Mouse (Mus musculus): Measurements from ENCODE around the gene Sacm1l. TPM values are rescaled to one million over a fixed set of nuclear protein-coding genes. Genes with fewer than 3 reads are reported as not detected.

Gene Sacm1l
- polyA plus RNA-seq, 1 experiment from 2014 or later: 57.4 TPM

GRCm38 (mm10) chr9:123528087-123528925 is 1.3 kb upstream of the Sacm1l start:
- ATAC-seq (ENCODE audit: low FRiP score): no peak
- Histone ChIP-seq H3K9me3 (replicated peaks) (no peaks in the 10 kb centered on the region), H3K4me3 (replicated peaks) (peak overlapping the region; percentile 95), H3K4me1 (peaks cover 37% of the 10 kb centered on the region), H3K27ac (replicated peaks) (peak overlapping the region; percentile 90), H3K36me3 (no peaks in the 10 kb centered on the region), H3K9ac (replicated peaks) (peak overlapping the region; percentile 56), H3K27me3 (replicated peaks) (no peaks in the 10 kb centered on the region), H3K4me2 (peak overlapping the region; percentile 62)
- 16% methylated on average over 6 of the region's 6 CpGs for WGBS

- H3K9me3 ChIP-seq (replicated peaks): no peaks in the 10 kb centered on the region
- no peaks in the 10 kb centered on the region for H3K36me3 ChIP-seq
- peak overlapping the region; percentile 56 for H3K9ac ChIP-seq (replicated peaks)
- WGBS: 2% methylated on average over 17 of the region's 17 CpGs
- H3K4me1 ChIP-seq: peaks cover 37% of the 10 kb centered on the region
- H3K27ac ChIP-seq (replicated peaks): peak overlapping the region; percentile 90
- ATAC-seq (ENCODE audit: low FRiP score): peak; percentile 56
- peak overlapping the region; percentile 62 for H3K4me2 ChIP-seq
- peak overlapping the region; percentile 95 for H3K4me3 ChIP-seq (replicated peaks)
- no peaks in the 10 kb centered on the region for H3K27me3 ChIP-seq (replicated peaks)
Measured at GRCm38 (mm10) chr9:123528926-123529295, 648 bp upstream of the Sacm1l start.

GRCm38 (mm10) chr9:123530158-123530475 is 558 bp downstream of the Sacm1l start:
- H3K27ac ChIP-seq (replicated peaks): peak overlapping the region; percentile 90
- no peaks in the 10 kb centered on the region for H3K27me3 ChIP-seq (replicated peaks)
- WGBS: under 1% methylated on average over 13 of the region's 13 CpGs
- no peaks in the 10 kb centered on the region for H3K36me3 ChIP-seq
- H3K9ac ChIP-seq (replicated peaks): peak overlapping the region; percentile 90
- ATAC-seq (ENCODE audit: low FRiP score): no peak; the same call in 1 of the 2 replicates
- H3K4me1 ChIP-seq: peaks cover 34% of the 10 kb centered on the region
- peak overlapping the region; percentile 68 for H3K4me2 ChIP-seq
- H3K4me3 ChIP-seq (replicated peaks): peak overlapping the region; percentile 95
- H3K9me3 ChIP-seq (replicated peaks): no peaks in the 10 kb centered on the region

- Histone ChIP-seq H3K27me3 (replicated peaks) (no peaks in the 10 kb centered on the region), H3K4me1 (peaks cover 34% of the 10 kb centered on the region), H3K9me3 (replicated peaks) (no peaks in the 10 kb centered on the region), H3K27ac (replicated peaks) (peak overlapping the region; percentile 90), H3K36me3 (no peaks in the 10 kb centered on the region), H3K4me3 (replicated peaks) (peak overlapping the region; percentile 95), H3K4me2 (peak overlapping the region; percentile 68), H3K9ac (replicated peaks) (peak overlapping the region; percentile 90)
- ATAC-seq (ENCODE audit: low FRiP score): no peak
- WGBS: 38% methylated on average over 11 of the region's 11 CpGs
Measured at GRCm38 (mm10) chr9:123530566-123531130, 1.1 kb downstream of the Sacm1l start.

GRCm38 (mm10) chr9:123531234-123531633 is 1.7 kb downstream of the Sacm1l start:
- ATAC-seq (ENCODE audit: low FRiP score): no peak
- peak overlapping the region; percentile 95 for H3K4me3 ChIP-seq (replicated peaks)
- H3K36me3 ChIP-seq: no peaks in the 10 kb centered on the region
- H3K27me3 ChIP-seq (replicated peaks): no peaks in the 10 kb centered on the region
- H3K27ac ChIP-seq (replicated peaks): no peak overlapping the region
- H3K9me3 ChIP-seq (replicated peaks): no peaks in the 10 kb centered on the region
- peaks cover 34% of the 10 kb centered on the region for H3K4me1 ChIP-seq
- peak overlapping the region; percentile 68 for H3K4me2 ChIP-seq
- H3K9ac ChIP-seq (replicated peaks): 0 out of 2 replicates have a peak overlapping the region, but pooled peaks have one; percentile 90

GRCm38 (mm10) chr9:123536613-123537012 is 7.1 kb downstream of the Sacm1l start:
- 94% methylated on average over 2 of the region's 2 CpGs for WGBS
- H3K4me1 ChIP-seq: peaks cover 26% of the 10 kb centered on the region
- no peak for ATAC-seq (ENCODE audit: low FRiP score)
- H3K4me2 ChIP-seq: no peak overlapping the region
- H3K27ac ChIP-seq (replicated peaks): no peak overlapping the region
- H3K9me3 ChIP-seq (replicated peaks): no peaks in the 10 kb centered on the region
- H3K36me3 ChIP-seq: no peaks in the 10 kb centered on the region
- no peak overlapping the region for H3K4me3 ChIP-seq (replicated peaks)
- H3K27me3 ChIP-seq (replicated peaks): no peaks in the 10 kb centered on the region
- H3K9ac ChIP-seq (replicated peaks): no peak overlapping the region

- no peaks in the 10 kb centered on the region for H3K9me3 ChIP-seq (replicated peaks)
- no peaks in the 10 kb centered on the region for H3K27me3 ChIP-seq (replicated peaks)
- no peak overlapping the region for H3K4me3 ChIP-seq (replicated peaks)
- WGBS: 76% methylated on average over 4 of the region's 4 CpGs
- H3K4me1 ChIP-seq: peaks cover 17% of the 10 kb centered on the region; the same call in 1 of the 2 replicates
- no peak overlapping the region for H3K27ac ChIP-seq (replicated peaks)
- H3K9ac ChIP-seq (replicated peaks): no peak overlapping the region
- peaks cover 3% of the 10 kb centered on the region; the same call in 1 of the 2 replicates for H3K36me3 ChIP-seq
- no peak for ATAC-seq (ENCODE audit: low FRiP score)
- H3K4me2 ChIP-seq: no peak overlapping the region
Measured at GRCm38 (mm10) chr9:123538189-123538588, 8.6 kb downstream of the Sacm1l start.

GRCm38 (mm10) chr9:123539093-123539492 is 9.5 kb downstream of the Sacm1l start:
- no peak for ATAC-seq (ENCODE audit: low FRiP score)
- peaks cover 11% of the 10 kb centered on the region for H3K36me3 ChIP-seq
- H3K9me3 ChIP-seq (replicated peaks): no peaks in the 10 kb centered on the region
- peaks cover 17% of the 10 kb centered on the region; the same call in 1 of the 2 replicates for H3K4me1 ChIP-seq
- no peak overlapping the region for H3K4me3 ChIP-seq (replicated peaks)
- H3K9ac ChIP-seq (replicated peaks): no peak overlapping the region
- no peak overlapping the region for H3K4me2 ChIP-seq
- H3K27ac ChIP-seq (replicated peaks): no peak overlapping the region
- 54% methylated on average over 1 of the region's 1 CpGs for WGBS
- H3K27me3 ChIP-seq (replicated peaks): no peaks in the 10 kb centered on the region

GRCm38 (mm10) chr9:123539823-123540222 is 10.3 kb downstream of the Sacm1l start:
- Histone ChIP-seq H3K4me1 (peaks cover 17% of the 10 kb centered on the region; the same call in 1 of the 2 replicates), H3K27ac (replicated peaks) (no peak overlapping the region), H3K27me3 (replicated peaks) (no peaks in the 10 kb centered on the region), H3K9me3 (replicated peaks) (no peaks in the 10 kb centered on the region), H3K4me3 (replicated peaks) (no peak overlapping the region), H3K9ac (replicated peaks) (no peak overlapping the region), H3K4me2 (no peak overlapping the region), H3K36me3 (peaks cover 11% of the 10 kb centered on the region)
- ATAC-seq (ENCODE audit: low FRiP score): no peak
- WGBS: 87% methylated on average over 2 of the region's 2 CpGs

- Histone ChIP-seq H3K4me3 (replicated peaks) (no peak overlapping the region), H3K36me3 (peaks cover 72% of the 10 kb centered on the region), H3K9me3 (replicated peaks) (no peaks in the 10 kb centered on the region), H3K4me1 (no peaks in the 10 kb centered on the region), H3K9ac (replicated peaks) (no peak overlapping the region), H3K27me3 (replicated peaks) (no peaks in the 10 kb centered on the region), H3K4me2 (no peak overlapping the region), H3K27ac (replicated peaks) (no peak overlapping the region)
- ATAC-seq (ENCODE audit: low FRiP score): no peak
- 20% methylated on average over 3 of the region's 3 CpGs for WGBS
Measured at GRCm38 (mm10) chr9:123554599-123554998, 25.0 kb downstream of the Sacm1l start.

GRCm38 (mm10) chr9:123577360-123578192 is 48.0 kb downstream of the Sacm1l start:
- Histone ChIP-seq H3K4me1 (no peaks in the 10 kb centered on the region), H3K4me3 (replicated peaks) (no peak overlapping the region), H3K9ac (replicated peaks) (no peak overlapping the region), H3K36me3 (peaks cover 37% of the 10 kb centered on the region), H3K27ac (replicated peaks) (no peak overlapping the region), H3K27me3 (replicated peaks) (no peaks in the 10 kb centered on the region), H3K4me2 (no peak overlapping the region), H3K9me3 (replicated peaks) (no peaks in the 10 kb centered on the region)
- 84% methylated on average over 10 of the region's 10 CpGs for WGBS
- ATAC-seq (ENCODE audit: low FRiP score): no peak

Measured in neural tube, embryonic 15.5 days (tissue).